Mouse (Mus musculus) ES-CJ7 (cell line): ENCODE measurements around the gene Hspg2.

Source experiments
- DNase-seq: peaks from one replicate; pipeline ENCODE4 v3.0.0; 2011; ENCODE audit warnings: low read depth, low spot score

Hspg2 gene

DNA sequence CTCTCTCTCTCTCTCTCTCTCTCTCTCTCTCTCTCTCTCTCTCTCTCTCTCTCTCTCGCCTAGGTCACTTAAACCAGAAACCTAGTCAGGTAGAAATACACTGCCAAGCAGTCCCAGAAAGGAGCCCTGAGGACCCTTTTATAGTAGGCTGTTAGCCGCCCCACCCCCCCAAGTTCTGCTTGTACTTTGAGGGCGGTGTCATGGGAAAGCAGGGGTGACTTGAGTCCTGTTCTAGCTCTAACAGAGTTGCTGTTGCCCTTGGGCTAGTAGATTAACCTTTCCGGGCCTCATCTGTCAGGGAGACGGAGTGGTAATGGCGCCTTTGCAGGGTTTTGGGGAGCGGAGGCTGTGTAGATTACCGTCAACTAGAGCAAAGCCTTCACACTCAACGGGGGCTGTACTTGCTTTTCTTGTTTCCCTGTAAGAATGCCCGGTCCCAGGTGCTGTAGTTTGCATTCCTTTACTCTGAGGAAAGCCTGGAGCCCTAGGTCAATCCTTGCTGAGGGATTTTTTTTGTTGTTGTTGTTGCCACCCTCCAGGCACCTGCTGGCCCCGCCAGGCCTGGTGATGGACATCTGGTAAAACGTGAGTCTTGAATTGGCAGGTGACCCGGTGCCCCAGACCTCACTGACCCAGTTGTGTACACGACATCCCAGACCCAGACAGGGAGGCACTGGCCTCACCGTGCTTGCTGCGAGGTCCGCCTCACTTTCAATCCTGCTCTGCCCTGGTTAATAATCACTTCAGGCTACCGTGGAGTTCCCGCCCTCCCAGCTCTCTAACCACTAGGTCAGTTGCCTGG lies 11.8 kb downstream of the Hspg2 start:
- DNase-seq: peak; percentile 51

DNA sequence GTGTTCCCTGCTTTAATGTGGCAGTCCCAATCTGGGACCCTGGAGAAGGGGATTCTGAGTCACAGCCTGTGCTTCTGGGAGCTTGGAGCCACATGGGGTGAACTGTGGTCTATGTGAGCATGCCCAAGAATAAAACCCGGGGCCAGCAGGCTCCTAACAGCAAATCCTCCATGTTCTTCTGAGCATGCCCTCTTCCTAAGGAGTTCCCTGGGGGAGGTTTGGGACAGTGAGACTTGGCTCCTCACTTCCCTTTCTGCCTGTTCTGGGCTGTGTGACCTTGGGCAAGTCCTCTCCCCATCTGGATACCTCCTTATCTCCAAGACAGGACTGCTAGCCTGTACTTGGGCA lies 12.4 kb downstream of the Hspg2 start:
- DNase-seq: no peak

DNA sequence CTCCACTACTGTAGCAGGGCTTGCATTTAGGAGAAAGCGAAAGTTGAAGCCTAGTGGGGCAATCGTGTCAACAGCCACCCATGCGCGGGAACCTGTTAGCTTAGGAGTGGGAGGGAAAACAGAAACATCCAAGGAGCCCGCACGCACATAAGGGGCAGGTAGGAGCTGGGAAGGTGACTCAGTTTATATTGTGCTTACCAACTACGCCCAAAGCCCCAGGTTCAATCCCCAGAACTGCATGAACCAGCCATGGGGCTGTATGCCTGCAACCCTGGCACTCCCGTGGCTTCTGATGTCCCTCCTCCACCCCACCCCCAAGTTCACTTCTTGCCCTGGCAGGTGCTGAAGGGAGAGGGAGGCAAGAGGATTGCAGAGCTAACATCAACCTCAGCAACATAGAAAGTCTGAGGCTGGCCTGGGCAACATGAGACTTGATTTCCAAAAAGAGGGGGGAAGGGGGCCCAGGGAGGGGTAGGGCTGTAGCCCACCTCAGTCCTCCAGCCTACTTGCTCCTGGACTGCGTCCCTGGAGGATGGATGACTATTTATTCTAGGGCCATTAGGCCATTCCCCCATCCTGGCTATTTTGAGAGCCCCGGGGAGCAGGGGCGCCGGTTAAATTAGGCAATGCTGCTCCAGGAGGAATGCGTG lies 12.9 kb downstream of the Hspg2 start:
- no peak for DNase-seq

DNA sequence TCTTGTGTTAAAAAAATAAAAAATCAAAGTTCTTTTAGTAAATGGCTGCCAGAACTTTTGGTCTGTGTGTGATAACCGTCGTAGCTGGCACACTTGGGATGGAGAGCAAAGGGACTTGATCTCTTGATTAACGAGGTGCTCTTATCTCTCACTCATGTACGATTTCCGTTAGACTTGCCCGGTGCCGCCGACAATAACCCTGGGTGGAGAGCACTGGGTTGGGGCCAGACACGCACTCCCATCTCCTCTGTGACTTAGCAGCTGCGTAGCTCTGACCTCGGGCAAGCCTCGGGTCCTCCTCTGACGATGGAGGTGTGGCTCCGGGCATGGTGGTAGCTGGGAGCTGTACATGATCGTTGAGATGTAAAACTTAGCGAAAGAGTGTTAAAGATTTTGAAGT lies 15.3 kb downstream of the Hspg2 start:
- DNase-seq: no peak

DNA sequence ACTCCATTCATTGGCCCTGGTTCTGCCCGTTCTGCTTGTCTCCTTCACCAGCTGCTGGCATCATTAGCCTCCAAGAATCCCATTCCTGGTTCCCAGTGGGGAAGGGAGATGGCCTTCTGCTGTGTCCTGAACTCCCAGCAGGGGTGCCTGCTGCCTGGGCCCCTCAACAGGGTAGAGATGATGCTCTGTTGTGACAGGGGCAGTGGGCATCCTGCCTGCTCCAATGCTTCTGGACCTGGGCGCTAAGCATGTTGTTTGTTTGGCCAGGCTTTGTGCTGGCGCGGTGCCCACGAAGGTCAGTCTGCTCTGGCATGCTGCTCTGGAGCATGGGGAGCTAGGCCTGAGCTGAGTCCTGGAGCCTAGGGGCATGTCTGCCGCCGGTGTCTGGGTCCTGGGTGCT lies 16.0 kb downstream of the Hspg2 start:
- DNase-seq: no peak

DNA sequence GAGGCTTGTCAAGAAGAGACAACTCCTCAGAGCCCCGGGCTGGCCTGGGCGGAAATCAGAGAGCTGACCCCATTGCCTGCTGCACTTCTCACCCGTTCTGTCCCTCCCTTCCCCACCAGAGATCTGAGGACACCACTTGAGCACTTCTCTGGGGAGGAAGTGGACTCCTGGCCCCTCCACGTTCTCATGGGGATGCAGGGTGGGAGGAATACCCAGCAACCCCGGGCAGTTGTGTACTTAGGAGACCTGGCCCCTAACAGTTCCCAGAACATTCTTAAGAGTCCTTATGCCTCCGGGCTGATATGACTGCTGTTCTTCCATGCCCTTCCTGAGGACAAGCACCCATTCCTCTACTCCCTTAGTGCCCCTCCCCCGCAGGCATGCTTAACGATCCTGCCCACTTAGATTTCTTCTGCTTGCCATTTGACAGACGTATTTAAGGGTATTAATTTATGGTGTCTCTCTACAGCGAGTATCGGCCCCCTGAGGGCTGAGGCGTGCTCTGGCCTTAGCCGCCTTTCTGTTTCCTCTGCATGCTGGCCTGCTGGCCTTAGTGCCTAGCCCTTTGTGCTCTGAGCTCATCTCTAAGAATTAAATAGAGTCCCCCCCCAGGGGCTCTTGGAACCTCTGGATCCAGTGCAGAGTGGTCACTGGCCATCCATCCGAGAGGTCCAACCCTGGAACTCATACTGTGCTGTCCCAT lies 16.8 kb downstream of the Hspg2 start:
- DNase-seq: no peak

DNA sequence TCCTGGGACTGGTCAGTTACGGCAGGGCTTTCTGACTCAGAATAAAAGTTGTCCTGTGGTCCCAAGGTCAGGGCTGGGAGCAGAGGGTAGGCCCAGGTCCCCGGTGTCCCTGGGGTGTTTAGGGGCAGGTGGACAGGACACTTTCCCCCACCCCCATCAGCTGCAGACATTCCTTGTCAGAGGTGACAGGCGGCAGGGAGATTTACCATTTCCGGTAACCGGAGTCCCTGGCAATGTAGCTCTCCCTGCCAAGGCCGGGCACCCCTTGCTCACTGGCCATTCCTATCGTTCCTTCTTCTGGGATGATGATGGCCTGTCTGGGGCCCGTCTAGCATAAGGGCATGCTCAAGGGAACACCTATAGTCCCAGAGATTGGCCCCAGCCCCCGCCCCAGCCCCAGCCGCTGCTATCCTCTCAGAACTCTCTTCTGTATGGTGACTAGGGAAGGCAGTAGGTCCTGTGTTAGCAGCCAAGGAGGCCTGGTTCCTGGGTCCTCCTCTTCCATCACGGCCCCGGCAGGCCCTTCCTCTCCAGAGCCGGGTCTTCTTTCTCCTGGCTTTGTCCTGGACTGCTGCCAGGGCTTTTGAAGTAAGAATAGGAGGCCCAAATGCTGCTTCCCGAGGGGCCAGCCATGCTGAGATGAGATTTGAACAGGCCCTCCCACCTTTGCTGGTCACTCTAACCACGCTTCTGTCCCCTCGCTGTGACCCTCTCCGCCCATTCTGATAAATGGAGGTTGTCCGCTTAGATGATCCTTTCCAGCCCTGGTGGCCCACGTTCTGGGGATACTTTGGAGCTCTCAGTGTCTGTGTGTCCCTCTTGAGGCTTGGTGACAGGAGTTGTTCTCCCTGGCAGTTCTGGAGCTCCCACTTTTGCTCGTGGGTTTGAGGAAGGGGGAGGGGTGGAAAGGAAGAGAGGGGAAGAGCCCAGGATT lies 17.8 kb downstream of the Hspg2 start:
- no peak for DNase-seq

DNA sequence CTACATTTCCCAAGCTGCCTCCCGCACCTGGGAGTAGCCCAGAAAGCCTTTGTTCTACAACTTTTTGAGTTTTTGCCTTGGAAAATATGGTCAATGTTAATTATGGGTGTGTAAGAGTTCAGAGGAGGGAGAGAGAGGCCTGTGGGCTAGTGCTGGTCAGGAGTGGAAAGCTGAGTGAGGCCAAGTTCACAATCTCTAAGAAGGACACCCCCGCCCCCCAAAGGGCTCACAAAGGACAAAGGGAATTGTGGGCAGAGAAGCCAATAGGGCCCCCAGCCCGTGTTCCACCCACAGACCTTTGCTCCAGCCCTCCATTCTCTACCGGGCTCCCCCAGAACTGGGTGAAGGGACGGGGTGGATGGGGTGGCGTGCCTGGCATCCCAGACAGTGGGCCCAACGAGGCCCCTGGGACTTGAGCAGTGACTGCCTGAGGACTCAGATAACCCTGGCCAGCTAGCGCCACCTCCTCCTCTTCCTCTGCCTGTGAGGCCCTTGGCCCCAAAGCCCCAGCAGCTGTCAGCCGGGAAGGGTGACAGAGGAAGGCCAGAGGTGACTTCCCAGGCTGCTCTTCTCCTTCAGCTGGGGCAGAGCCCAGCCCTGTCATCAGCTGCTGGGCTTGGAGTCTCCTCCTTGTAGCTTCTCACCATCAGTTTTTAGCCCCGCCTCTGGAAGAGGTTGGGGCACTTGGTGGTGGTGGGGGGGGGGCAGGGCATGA lies 18.9 kb downstream of the Hspg2 start:
- DNase-seq: no peak

DNA sequence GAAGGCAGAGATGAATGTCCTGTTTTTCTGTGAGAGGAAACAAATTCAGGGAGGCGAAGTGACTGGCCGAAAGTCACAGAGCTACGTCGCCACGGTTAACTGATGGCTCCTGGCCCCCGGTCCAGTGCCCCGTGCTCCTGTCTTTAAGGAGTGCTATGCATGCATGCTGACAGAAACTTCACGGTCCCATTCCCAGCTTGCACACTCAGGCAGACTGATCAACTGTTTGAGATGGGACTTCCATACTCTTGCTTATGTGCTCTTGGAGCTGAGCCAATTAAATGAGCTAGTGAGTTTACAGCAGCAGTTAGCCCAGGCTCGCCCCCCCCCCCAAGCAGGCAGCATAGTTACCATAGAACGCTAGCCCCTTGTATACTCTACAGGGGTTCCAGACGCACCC lies 19.5 kb downstream of the Hspg2 start:
- no peak for DNase-seq

DNA sequence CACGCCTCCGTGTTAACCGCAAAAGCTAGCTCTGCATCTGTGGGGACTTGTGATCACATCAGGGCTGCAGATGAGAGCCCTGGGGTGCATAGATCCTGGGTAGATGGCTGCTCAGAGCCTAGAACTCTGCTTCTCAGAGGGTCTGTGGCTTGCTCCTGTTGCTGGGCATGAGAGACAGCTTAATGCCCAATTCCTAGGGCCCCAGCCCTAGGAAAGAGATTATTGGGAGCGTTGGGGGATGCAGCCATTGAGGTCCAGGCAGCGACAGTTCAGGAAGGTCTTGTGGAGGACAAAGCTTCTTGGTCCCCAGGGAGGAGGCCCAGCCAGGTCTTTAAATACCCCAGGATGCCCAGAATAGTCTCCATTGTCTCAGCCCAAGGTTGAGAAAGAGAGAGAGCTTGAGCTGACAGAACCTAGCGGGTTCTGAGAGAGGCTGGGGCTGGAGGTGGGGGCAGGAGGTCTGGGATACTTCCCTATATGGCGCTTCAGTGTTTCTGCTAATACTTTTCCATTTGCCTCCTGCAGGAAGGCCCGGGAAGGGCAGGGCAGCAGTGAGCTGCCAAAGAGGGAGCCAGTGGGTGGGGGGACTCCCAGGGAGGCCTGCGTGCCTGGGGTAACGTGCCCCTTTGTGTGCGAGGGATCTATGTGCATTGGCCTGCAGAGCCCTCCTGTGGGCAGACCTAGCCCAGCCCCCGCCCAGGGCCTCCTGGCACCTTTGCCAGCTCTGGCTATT lies 20.2 kb downstream of the Hspg2 start:
- peak; percentile 66 for DNase-seq

DNA sequence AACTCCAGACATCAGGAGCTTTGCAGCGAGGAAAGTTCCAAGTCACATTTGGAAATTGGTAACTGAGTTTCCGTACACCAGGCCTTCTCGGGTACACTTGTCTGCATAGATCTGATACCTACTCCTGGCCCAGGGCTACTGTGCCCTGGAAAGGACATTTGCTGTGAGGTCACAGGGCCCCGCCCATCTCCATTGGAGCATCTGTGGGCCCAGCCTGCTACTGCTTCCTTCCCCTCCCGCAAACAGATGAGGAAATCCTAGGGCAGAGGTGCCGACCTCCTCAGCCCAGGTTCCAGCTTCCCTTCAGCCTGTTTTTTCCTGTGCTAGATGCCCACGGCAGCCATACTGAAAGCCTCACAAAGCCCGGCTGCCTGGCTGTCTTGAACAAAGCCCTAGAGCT lies 21.4 kb downstream of the Hspg2 start:
- no peak for DNase-seq

DNA sequence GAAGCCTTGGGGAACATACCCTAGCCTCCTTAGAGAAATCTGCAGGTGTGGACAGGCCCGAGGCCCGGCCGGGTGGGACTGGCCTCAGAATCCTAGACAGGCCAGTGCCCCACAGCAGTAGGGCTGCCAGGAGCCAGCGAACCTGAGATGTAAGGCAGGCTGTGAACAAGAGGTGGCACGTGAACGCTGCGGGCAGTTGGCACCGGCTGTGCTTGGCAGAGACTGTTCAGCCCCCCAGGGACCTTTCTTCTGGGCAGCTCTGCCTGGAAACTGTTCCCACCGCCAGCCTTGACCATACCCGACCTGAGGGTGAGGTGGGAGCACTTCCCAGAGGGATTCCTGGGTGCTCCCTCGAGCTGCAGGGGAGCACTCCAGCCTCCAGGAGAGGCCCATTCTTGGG lies 24.0 kb downstream of the Hspg2 start:
- DNase-seq: no peak

DNA sequence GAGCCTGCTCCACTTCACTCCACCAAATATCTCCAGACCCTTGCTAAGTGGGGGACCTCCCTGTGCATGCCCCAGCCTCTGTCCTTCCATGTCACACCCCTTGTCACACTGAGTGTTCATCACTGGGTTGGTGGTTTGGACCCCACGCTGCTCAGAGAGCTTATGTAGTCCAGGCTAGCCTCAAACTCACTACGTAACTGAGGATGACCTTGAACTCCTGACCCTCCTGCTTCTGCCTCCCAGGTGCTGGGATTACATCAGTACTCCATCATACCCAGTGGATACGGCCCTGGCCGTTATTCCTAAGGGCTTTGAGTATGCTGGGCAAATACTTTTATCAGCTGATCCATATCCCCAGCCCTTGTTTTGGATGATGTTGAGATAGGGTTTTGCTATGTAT lies 24.6 kb downstream of the Hspg2 start:
- peak; percentile 57 for DNase-seq

DNA sequence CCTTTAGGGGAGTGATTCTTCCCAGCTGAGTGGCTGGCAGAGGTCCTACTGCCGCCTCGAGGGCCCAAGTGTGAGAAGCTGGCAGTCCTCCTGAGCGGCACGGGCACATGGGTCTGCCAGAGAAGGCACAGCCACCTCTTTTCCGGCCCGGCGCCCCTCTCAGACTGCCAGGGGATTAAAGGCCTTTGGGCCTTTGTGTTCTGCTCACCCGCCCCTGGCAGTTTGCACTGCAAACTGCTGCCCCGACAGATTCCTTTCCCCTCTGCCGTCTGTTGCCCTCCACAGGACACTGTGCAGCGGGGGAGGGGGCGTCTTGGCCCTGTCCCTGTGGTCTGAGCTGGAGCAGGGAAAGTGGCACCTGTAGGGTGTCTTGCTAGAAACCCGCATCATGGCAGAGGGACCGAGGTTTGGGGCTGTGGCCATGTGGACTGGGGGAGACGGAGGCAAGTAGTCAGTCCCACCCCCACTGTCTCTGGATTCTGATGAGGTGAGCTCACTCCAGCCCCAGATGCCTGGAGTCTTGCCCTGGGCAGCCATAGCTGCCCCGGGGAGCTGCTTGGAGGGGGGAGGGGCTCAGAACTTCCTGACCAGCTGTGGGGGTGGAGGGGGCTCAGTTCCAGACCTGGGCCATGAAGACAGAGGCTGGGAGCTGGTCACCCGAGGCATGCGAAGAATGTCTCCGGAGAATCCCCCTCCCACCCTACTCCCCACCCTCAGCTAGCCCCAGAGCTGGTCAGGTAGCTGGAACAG lies 26.4 kb downstream of the Hspg2 start:
- peak; percentile 61 for DNase-seq

DNA sequence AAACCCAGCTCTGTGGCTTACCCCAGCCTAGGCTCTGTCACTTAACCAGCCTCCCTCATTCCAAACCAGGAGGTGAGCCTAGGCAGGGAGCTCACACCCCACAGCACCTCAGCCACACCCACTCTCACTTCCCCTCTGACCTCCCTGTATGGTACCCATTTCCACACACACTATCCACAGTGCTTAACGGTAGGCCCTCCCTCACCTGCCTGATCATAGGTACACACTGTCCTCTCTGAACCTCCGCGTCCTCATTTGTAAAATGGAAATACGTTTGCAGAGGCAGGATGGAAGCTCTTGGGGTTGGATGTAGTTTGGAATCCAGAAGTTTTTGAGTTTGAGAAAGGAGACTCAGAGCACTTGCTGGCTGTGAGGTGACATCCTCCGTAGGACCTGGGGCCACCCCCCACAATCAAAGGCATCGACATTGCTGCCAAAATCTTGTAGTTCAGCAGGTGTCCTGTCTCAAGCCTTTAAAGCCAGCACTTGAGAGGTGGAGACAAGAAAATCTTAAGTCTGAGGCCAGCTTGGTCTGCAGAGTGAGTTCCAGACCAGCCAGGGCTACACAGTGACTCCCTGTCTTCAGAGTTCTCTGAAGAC lies 27.0 kb downstream of the Hspg2 start:
- DNase-seq: no peak

DNA sequence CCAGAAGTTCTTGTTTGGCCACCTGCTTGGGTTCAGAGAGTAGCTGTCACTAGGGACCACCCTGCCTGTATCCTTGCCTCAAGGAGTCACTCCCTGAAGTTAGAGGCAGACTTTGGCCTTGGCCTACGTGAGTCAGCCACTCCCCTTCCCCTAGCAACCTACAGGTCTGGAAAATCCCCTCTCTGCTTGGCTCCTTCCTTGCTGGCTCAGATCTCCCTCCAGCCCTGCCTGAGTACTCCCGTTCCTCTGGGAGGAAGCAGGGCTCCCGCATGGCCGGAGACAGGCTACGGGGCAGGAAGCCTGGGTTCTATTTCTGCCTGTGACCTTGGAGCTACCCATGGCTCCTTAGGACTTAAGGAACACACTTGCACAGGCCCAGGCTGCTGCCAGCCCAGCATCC lies 28.8 kb downstream of the Hspg2 start:
- DNase-seq: peak; percentile 73

DNA sequence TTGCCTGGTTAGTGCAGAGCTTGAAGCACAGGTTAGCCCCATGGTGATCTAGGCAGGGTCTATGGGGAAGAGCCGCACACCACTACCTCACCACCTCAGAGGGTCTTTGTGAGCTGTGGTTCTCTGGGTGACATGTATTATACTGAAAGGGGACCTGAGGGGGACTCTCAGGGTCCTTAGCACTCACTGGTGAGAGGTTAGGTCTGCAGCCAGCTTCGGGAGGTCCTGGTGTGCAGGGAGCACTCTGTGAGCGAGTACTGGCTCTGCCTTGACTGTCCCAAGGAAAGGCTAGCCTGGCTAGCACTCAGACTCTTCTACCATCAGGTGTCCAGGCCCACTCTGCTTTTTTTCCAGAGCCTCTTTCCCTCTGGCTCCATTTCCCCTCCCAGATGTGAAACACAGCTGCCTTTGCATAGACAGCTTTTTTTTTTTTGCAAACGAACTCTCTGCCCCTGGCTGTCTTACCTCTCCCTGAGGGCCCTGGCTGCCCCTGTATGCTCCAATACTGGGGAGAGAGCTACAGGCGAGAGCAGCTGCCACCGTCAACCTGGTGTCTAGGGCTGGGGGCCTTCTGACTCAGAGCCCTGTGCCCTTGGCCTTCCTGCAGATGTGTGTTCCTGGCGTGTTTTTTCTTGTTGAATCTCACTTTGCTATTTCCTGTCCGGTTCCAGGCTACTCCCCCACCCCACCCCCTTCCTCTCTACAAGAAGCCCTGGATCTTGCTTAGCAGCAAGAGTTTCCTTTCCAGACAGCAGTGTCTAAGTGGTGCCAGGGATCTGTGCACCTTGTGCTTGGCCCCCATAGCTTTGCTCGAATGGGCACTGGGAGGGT lies 29.5 kb downstream of the Hspg2 start:
- no peak for DNase-seq

DNA sequence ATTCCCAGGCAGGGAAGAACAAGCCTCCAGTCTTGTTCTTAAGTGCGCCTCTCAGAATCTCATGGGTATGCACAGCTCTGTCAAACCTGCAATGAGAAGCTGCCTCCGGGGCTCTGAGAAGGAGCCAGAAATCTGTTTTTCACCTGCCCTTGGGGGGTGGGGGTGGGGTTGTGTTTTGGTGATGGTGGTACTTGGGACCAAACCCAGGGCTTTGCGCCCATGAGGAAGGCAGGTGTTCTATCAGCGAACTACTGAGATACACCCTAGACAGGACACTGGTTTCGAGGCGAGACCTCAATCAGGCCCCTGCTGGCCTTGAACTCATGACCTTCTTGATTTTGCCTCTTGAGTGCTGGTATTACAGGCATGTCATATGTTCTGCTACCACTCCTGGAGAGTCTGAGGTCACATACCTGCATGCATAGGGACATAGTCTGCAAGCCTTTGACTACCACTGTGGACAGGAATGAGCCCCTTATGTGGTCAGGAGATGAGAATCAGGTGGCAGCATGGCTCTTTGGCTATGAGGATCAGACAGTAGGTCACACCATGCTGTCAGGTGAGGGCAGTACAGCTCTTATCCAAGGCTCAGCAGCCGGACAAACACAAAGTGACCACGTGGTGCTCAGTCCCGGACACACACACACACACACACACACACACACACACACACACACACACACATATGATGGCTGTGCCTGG lies 30.5 kb downstream of the Hspg2 start:
- DNase-seq: no peak
